Mouse (Mus musculus): ENCODE data around the gene Rpain. TPM values are rescaled to one million over a fixed set of nuclear protein-coding genes. Genes with fewer than 3 reads are reported as not detected.
A peak's percentile ranks its signal among the peaks of the same experiment; 100 is the strongest.

The Rpain gene
- polyA plus RNA-seq, 1 experiment from 2014 or later = 61.5 TPM

DNA sequence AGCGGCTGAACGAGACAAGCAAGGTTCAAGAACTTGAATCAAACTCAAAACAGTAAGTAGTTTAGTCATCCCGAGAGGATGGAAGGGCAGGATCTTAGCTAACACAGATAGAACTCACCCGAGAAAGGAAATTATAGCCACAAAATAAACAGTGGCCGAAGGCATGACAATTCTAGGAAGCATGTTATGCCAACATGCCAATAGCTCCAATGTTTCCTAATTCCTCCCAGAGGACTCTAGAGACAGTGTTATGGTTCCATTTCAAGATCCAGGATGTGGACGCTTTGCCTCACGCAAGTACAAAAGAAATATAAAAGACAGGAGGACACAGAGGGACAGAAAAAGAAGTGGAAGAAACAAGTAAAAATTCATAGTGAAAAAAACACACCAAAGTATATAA, 37.8 kb downstream of the Rpain start:
- Histone ChIP-seq H3K4me2 (ENCODE audit: low read depth, low read length) (no peak overlapping the region), H3K9ac (ENCODE audit: low read depth, low read length) (no peak overlapping the region), H3K4me3 (ENCODE audit: low read length) (no peak overlapping the region), H3K9me3 (ENCODE audit: control insufficient read depth, low read length) (no peaks in the 10 kb centered on the region), H3K27me3 (replicated peaks; ENCODE audit: control insufficient read depth, insufficient read depth, low read length) (no peaks in the 10 kb centered on the region), H3K27ac (ENCODE audit: low read length) (no peak overlapping the region), H3K36me3 (ENCODE audit: control insufficient read depth, insufficient read depth, low read length) (peaks cover 11% of the 10 kb centered on the region), H3K4me1 (ENCODE audit: control insufficient read depth, insufficient read depth, low read length) (peaks cover 5% of the 10 kb centered on the region)
- no peak for ATAC-seq
- WGBS = 83% methylated on average over 7 of the region's 7 CpGs

DNA sequence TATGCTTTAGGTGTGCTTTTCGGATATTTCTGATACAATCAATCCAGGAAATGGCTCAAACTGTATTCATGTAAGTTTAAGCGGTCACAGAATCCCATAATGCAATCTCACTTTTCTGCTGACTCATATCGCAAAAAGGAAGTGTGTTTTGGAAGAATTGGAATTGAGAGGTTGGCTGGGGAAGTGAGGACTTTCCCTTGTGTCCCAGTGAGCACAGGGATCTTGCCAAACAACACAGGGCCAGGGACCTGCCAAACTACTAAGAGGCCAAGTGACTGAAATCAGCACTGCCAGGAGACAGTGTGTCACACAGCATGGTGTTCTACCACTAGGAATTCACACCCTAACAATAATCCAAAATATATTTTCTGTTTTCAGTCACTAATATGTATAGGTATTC, 38.3 kb downstream of the Rpain start:
- H3K9ac ChIP-seq (ENCODE audit: low read depth, low read length) = no peak overlapping the region
- no peaks in the 10 kb centered on the region for H3K27me3 ChIP-seq (replicated peaks; ENCODE audit: control insufficient read depth, insufficient read depth, low read length)
- no peak overlapping the region for H3K4me3 ChIP-seq (ENCODE audit: low read length)
- H3K27ac ChIP-seq (ENCODE audit: low read length) = no peak overlapping the region
- ATAC-seq = no peak
- no peak overlapping the region for H3K4me2 ChIP-seq (ENCODE audit: low read depth, low read length)
- no peaks in the 10 kb centered on the region; the same call in none of the 2 replicates for H3K4me1 ChIP-seq (ENCODE audit: control insufficient read depth, insufficient read depth, low read length)
- H3K36me3 ChIP-seq (ENCODE audit: control insufficient read depth, insufficient read depth, low read length) = peaks cover 12% of the 10 kb centered on the region
- H3K9me3 ChIP-seq (ENCODE audit: control insufficient read depth, low read length) = no peaks in the 10 kb centered on the region
- WGBS = 92% methylated on average over 3 of the region's 3 CpGs

DNA sequence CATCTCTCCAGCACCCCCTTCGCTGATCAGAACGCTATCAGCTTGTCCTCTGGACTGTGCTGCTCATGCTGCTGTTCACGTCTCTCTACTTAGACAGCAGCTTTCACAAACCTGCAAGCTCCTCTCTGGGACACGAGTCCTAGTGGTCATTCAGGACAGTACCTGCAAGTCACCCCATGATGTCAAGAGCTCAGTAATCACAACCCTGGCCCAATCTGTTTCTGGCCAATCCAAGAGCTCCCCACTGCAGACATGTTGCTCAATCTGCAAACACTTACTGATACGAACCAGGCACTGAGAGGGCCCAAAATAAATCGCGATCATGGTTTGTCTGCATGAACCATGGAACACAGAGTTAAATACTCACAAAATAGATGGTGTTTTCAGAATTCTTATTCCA, 42.7 kb downstream of the Rpain start:
- no peak overlapping the region for H3K4me2 ChIP-seq (ENCODE audit: low read depth, low read length)
- 96% methylated on average over 7 of the region's 7 CpGs for WGBS
- no peak overlapping the region for H3K27ac ChIP-seq (ENCODE audit: low read length)
- H3K9ac ChIP-seq (ENCODE audit: low read depth, low read length) = no peak overlapping the region
- H3K27me3 ChIP-seq (replicated peaks; ENCODE audit: control insufficient read depth, insufficient read depth, low read length) = no peaks in the 10 kb centered on the region
- no peak for ATAC-seq
- H3K4me1 ChIP-seq (ENCODE audit: control insufficient read depth, insufficient read depth, low read length) = peaks cover 3% of the 10 kb centered on the region
- no peaks in the 10 kb centered on the region for H3K9me3 ChIP-seq (ENCODE audit: control insufficient read depth, low read length)
- H3K4me3 ChIP-seq (ENCODE audit: low read length) = no peak overlapping the region
- peaks cover 12% of the 10 kb centered on the region for H3K36me3 ChIP-seq (ENCODE audit: control insufficient read depth, insufficient read depth, low read length)

DNA sequence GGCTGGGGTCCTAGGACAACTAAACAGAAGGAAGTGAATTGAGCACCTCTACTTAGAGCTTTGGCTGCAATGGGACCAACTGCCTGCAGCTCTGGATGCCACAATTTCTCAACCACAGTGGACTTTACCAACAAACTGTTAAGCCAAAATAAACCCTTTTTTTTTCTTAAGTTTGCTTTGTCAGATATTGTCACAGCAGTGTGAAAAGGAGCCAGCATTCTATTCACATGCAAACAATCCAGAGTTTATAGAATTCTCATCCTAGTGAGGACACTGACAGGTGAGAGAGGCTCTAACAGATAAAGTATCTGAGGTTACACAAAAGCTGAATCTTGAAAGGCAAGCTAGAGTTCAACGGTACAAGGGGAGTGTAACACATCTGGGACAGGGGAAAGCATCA, 47.0 kb downstream of the Rpain start:
- H3K9me3 ChIP-seq (ENCODE audit: control insufficient read depth, low read length) = no peaks in the 10 kb centered on the region
- H3K27ac ChIP-seq (ENCODE audit: low read length) = no peak overlapping the region
- H3K4me2 ChIP-seq (ENCODE audit: low read depth, low read length) = no peak overlapping the region
- peaks cover 4% of the 10 kb centered on the region; the same call in 1 of the 2 replicates for H3K36me3 ChIP-seq (ENCODE audit: control insufficient read depth, insufficient read depth, low read length)
- 78% methylated on average over 1 of the region's 1 CpGs for WGBS
- no peak overlapping the region for H3K4me3 ChIP-seq (ENCODE audit: low read length)
- no peak overlapping the region for H3K9ac ChIP-seq (ENCODE audit: low read depth, low read length)
- H3K27me3 ChIP-seq (replicated peaks; ENCODE audit: control insufficient read depth, insufficient read depth, low read length) = no peaks in the 10 kb centered on the region
- H3K4me1 ChIP-seq (ENCODE audit: control insufficient read depth, insufficient read depth, low read length) = peaks cover 9% of the 10 kb centered on the region
- no peak for ATAC-seq

DNA sequence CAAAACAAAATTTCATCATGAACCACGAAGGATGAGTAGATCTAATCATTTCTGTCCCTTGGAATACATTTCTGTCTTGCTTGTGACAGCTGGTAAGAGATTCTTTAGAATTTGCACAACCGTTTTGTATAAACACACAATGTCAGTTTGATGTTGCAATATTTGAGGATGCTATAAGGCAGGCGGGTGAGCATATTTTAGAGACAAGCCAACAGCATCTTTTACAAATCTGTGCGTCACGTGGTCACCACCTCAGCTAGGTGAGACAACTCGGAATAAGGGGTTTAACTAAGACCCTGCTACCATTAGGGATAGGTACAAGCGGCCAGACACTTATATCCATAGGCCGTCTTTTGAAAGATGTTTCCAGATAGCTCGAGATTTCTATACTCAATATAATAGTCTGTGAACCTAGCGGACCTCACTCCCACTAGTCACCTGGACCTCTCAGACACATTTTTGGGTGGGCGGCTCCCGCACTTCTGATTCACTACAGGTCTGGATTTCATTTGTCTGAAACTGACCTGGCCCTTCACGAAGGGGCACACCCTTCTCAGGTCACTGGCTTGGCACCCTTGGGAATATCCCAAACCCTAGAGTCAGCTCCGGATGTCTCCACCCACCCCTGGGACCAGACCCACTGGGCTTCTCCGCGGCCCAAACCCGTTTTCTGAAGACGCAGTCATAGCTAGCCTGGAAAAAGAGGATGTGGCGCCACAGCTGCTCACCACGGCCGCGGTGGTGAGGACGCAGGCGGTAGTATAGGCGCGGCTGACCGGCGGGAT, 48.6 kb downstream of the Rpain start:
- H3K27ac ChIP-seq (ENCODE audit: low read length) = peak overlapping the region; percentile 70
- peak overlapping the region; percentile 85 for H3K4me2 ChIP-seq (ENCODE audit: low read depth, low read length)
- ATAC-seq = peak; percentile 32
- H3K4me3 ChIP-seq (ENCODE audit: low read length) = peak overlapping the region; percentile 85
- H3K9me3 ChIP-seq (ENCODE audit: control insufficient read depth, low read length) = no peaks in the 10 kb centered on the region
- WGBS = 4% methylated on average over 28 of the region's 28 CpGs
- no peaks in the 10 kb centered on the region for H3K36me3 ChIP-seq (ENCODE audit: control insufficient read depth, insufficient read depth, low read length)
- peaks cover 9% of the 10 kb centered on the region for H3K4me1 ChIP-seq (ENCODE audit: control insufficient read depth, insufficient read depth, low read length)
- no peaks in the 10 kb centered on the region for H3K27me3 ChIP-seq (replicated peaks; ENCODE audit: control insufficient read depth, insufficient read depth, low read length)
- peak overlapping the region; percentile 93 for H3K9ac ChIP-seq (ENCODE audit: low read depth, low read length)

DNA sequence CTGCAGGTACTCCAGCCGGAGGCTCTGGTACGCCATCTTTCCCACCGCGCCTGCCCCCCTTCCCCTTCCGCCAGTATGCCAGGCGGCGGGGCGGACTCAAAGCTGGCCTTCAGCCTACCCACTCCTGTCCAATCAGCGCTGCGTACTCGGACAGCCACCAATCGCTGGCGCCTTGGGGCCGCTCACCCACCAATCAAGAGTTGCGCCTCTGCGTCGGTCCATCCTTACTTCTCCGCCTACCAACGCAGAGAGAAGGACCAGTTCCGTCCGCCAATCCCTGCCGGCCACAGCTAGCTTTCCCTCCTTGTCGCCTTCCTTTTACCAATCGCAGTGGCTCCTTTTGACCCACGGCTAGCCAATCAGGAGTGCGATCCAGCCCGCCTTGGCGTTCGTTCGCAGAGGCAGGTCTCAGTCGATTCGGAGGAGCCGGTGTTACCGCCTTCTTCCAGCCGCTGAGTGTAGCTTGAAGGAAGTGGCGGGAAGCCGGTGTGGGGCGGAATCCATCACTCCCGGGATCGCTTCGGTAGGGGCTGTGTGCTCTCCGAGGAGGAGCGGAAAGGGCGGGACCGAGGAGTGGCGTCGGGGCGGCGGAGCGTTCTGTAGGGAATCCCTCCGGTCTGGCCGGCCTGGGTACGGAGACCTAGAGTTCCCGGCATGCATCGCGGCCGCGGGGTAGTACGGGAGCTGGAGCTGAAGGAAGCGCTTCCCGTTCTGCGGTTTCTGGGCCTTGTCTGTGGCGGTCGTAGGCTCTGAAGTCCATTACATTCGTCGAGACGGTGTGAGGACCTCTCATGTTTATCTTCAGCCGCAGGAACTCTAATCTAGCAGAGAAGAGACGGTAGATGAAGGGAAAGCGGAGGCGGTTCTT, 49.4 kb downstream of the Rpain start, which contains the start of the genes Mis12 and Derl2:
Gene Mis12, plus strand, starts transcription at position 411 of the 868 bp plus-strand sequence.
Gene Derl2, minus strand, starts transcription at position 641 of the 868 bp plus-strand sequence.
- peak within 1 kb of the TSS; percentile 85 for H3K4me3 ChIP-seq (ENCODE audit: low read length)
- no peaks in the 10 kb centered on the region for H3K36me3 ChIP-seq (ENCODE audit: control insufficient read depth, insufficient read depth, low read length)
- peak within 1 kb of the TSS; percentile 92 for H3K27ac ChIP-seq (ENCODE audit: low read length)
- H3K4me1 ChIP-seq (ENCODE audit: control insufficient read depth, insufficient read depth, low read length) = peaks cover 9% of the 10 kb centered on the region
- H3K9ac ChIP-seq (ENCODE audit: low read depth, low read length) = peak within 1 kb of the TSS; percentile 93
- ATAC-seq = peak; percentile 99
- H3K4me2 ChIP-seq (ENCODE audit: low read depth, low read length) = peak within 1 kb of the TSS; percentile 85
- no peaks in the 10 kb centered on the region for H3K27me3 ChIP-seq (replicated peaks; ENCODE audit: control insufficient read depth, insufficient read depth, low read length)
- H3K9me3 ChIP-seq (ENCODE audit: control insufficient read depth, low read length) = no peaks in the 10 kb centered on the region
- WGBS = under 1% methylated on average over 71 of the region's 71 CpGs

Other genes with a start within 250 kb of the Rpain start
- gene Zfp3, start 206.0 kb upstream of the Rpain start, polyA plus RNA-seq (2015; fragmentation: Nextera tagmentation; extraction: Ambion mirVana) = 4.8 and 5.3 TPM in 2 replicates
- gene Scimp, start 157.6 kb upstream of the Rpain start, polyA plus RNA-seq (2015; fragmentation: Nextera tagmentation; extraction: Ambion mirVana) = 0.37 and 1.0 TPM in 2 replicates
- gene Rabep1, start 125.4 kb upstream of the Rpain start, polyA plus RNA-seq (2015; fragmentation: Nextera tagmentation; extraction: Ambion mirVana) = 55.8 and 60.7 TPM in 2 replicates
- gene Nup88, start 240 bp upstream of the Rpain start, polyA plus RNA-seq (2015; fragmentation: Nextera tagmentation; extraction: Ambion mirVana) = 86.4 and 92.2 TPM in 2 replicates
- gene C1qbp, start 12.8 kb downstream of the Rpain start, polyA plus RNA-seq (2015; fragmentation: Nextera tagmentation; extraction: Ambion mirVana) = 331 and 372 TPM in 2 replicates
- 12.2 and 13.9 TPM in 2 replicates for gene Dhx33, start 34.2 kb downstream of the Rpain start, polyA plus RNA-seq (2015; fragmentation: Nextera tagmentation; extraction: Ambion mirVana)
- gene Mis12, start 49.4 kb downstream of the Rpain start, polyA plus RNA-seq (2015; fragmentation: Nextera tagmentation; extraction: Ambion mirVana) = 27.9 and 35.2 TPM in 2 replicates
- gene Derl2, start 49.6 kb downstream of the Rpain start, polyA plus RNA-seq (2015; fragmentation: Nextera tagmentation; extraction: Ambion mirVana) = 65.8 and 66.4 TPM in 2 replicates
- gene 6330403K07Rik, start 63.3 kb downstream of the Rpain start, polyA plus RNA-seq (2015; fragmentation: Nextera tagmentation; extraction: Ambion mirVana) = 45.2 and 51.0 TPM in 2 replicates
- gene Nlrp1a, start 174.5 kb downstream of the Rpain start, polyA plus RNA-seq (2015; fragmentation: Nextera tagmentation; extraction: Ambion mirVana) = 0.17 and 0.20 TPM in 2 replicates